Mouse (Mus musculus): ENCODE results near the gene Ccdc137.

DNA sequence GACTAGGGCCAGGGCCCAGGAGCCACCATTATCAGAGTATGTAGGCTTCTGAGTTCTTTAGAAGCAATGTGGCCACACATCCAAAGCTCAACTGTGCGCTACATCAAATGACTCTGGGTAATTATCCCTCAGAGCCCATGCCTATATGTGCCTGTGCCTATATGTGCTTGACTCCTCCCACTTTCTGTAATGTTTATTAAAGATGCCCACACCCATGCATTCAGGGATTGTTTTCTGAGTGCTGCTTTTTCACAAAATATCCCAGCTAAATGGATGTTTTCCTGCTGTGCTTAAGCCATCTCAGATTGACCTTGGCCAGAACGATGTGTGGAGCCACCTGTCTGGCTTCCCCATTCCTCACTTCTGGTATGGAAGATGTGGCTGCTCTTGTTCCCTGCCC, 5.6 kb downstream of the Ccdc137 start:
- TF ChIP-seq CTCF (IDR thresholded peaks at IDR 0.05; ENCODE audit: control insufficient read depth, insufficient read depth, insufficient read length) (no peak), FOSL1 (IDR thresholded peaks at IDR 0.05; ENCODE audit: insufficient read depth, low read length, poor library complexity, severe bottlenecking) (no peak), USF1 (IDR thresholded peaks at IDR 0.05; ENCODE audit: low read depth) (no peak), MYOG (IDR thresholded peaks at IDR 0.05; ENCODE audit: control insufficient read depth, extremely low read depth, insufficient read length) (no peak)

All from C2C12 (cell line).